Mouse (Mus musculus) frontal cortex, postnatal 10 days (tissue): ENCODE measurements around the gene Kiss1.
"Not testable (repeated sequence)": the region's sequence is repeated elsewhere in the genome, so short reads cannot be mapped to it uniquely, and the experiment has no call there.

Experiments
- DNase-seq, 2 experiments: peaks; one replicate each; pipeline ENCODE4 v3.0.0; 2022; ENCODE audit warnings: low spot score in 2 of 2, mixed read lengths in 1 of 2

The Kiss1 gene

DNA sequence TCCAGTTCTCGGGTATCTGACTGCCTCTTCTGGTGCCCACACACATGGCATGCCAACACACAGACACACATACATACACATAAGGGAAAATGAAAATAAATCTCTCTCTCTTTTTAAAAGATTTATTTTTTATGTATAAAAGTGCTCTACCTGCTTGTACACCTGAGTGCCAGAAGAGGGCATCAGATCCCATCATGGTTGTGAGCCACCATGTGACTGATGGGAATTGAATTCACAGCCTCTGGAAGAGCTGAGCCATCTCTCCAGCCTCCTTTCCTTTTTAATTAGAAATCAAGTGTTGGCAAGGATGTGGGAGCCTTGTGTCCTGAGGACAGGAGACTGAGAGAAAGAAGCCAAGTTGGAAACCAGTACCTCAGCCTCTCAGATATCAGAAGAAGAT lies 4.5 kb upstream of the Kiss1 start:
- DNase-seq, result no peak

DNA sequence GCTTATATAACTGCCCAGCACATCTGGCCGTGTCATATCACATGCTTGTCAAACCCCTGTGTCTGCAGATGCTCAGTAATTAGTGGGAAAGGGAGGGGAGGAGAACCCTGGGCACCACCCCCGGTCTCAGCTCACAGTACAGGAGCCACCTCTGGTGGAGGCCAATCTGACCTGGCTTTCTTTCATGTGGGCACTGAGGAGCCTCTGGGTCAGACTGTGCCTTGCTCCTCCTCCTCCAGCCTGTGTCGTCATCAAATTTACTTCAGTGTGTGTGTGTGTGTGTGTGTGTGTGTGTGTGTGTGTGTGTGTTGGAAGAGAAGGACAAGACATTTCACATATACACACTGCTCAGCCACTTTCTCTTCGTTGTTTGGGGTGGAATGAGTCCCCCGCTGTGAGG lies 1.7 kb downstream of the Kiss1 start:
- DNase-seq, result no peak

DNA sequence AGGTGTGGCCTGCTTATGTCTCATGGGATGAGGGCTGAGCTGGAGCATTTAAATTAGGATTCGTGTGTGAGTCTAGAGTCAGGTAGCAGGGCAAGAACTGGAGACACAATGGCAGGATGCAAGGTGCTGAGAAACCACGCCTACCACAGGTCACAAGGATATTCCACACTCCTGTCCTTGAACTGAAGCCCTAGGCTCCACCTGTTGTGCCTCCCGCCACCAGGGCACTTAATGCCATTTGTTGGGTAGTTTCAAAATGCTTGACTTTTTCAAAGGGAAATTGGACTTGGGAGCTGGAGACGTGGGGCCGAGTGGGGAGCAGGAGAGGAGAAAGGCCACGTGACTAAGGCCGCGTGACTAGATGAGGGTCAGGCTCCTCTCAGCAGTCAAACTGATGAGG lies 4.3 kb downstream of the Kiss1 start:
- no peak for DNase-seq

DNA sequence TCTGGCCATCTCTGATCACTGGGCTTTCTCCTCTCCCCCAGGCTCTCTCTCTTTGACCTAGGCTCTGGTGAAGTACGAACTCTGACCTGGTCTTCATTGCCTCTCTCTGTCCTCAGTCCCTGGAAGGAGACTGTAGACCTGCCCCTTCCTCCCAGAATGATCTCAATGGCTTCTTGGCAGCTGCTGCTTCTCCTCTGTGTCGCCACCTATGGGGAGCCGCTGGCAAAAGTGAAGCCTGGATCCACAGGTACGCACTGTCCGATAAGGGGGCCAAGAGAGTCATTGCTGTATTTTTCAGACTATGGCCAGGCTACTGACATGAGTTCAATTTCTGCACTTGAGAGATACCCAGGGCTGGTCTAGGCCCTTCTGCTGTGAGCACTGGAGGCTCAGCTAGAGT lies 5.4 kb downstream of the Kiss1 start:
- no peak for DNase-seq

DNA sequence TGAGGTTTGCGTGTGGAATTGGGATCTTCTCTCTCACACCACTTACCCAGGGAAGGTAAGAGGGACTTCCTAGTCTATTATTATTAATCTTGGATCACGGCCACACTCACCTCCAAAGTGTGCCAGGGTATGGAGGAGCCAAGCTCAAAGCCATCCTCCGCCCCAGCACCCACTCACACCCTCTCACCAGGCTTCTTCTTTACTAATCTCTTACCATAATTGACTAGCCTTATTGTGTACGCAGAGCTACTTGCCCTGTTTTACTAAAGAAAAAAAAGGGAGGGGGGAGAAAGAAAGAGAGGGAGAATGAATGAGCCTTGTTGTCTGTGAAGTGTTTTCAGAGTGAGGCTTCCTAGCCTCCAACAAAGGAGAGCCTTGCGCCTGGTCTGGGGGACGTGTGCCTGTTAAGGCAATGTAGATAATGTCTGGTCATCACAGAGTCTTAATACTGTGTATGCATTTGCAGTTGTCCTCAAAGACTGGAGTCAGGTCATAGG lies 6.7 kb downstream of the Kiss1 start:
- no peak for DNase-seq

DNA sequence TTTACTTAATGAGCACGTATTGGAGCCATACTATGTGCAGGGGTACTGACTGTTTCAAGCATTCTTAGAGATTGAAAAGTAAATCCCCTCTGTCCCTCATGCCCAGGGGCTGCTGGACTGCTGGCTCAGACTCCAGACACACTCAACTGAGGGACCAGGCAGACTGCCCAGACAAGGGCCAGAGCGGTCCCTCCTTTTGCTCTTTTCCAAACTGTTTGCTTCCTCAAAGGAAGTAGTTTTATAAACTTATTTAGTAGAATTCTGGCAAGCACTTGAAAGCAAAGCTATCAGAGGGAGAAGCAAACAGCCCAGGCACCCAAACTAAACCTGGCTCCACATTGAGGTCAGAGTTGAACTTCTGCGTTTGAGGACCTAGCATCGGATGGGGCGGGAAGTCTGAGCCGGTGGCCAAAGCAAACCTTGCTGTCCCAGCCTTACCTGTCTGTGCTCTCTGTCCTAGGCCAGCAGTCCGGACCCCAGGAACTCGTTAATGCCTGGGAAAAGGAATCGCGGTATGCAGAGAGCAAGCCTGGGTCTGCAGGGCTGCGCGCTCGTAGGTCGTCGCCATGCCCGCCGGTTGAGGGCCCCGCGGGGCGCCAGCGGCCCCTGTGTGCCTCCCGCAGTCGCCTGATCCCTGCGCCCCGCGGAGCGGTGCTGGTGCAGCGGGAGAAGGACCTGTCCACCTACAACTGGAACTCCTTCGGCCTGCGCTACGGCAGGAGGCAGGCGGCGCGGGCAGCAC lies 7.4 kb downstream of the Kiss1 start:
- no peak for DNase-seq

DNA sequence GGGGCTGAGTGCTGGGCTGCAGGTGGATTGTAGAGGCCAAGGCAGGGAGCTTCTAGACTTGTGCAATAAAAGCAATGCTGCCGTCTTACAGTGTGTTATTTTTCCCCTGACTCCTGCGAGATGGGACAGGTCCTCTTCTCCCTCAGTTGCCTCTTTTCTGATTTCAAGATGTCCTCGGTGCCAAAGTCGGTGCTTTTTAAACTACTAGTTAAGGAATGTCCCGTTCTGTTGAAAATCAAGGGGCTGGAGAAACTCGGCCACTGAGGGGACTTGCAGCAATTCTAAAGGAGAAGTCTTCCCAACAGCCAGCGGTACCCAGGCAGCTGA lies 7.9 kb downstream of the Kiss1 start:
- DNase-seq, result no peak

DNA sequence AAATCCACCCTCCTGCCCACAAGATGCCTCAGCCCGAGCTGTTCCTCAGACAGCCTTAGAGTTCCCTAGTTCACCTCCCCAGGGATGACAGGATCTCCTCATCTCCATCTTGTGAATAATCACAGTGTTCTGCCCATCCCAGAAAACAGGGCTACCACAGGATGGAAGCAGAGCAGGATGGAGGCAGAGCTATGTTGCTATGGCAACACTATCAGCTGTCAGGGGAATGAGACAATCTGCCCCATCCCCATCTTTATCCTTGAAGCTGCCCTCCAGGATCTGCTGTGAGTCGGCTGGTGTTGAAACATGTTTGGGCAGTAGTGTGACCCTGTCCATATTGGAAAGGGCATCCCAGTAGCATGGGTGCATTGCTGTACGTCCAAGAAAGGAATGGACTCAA lies 9.5 kb downstream of the Kiss1 start:
- DNase-seq, result no peak

DNA sequence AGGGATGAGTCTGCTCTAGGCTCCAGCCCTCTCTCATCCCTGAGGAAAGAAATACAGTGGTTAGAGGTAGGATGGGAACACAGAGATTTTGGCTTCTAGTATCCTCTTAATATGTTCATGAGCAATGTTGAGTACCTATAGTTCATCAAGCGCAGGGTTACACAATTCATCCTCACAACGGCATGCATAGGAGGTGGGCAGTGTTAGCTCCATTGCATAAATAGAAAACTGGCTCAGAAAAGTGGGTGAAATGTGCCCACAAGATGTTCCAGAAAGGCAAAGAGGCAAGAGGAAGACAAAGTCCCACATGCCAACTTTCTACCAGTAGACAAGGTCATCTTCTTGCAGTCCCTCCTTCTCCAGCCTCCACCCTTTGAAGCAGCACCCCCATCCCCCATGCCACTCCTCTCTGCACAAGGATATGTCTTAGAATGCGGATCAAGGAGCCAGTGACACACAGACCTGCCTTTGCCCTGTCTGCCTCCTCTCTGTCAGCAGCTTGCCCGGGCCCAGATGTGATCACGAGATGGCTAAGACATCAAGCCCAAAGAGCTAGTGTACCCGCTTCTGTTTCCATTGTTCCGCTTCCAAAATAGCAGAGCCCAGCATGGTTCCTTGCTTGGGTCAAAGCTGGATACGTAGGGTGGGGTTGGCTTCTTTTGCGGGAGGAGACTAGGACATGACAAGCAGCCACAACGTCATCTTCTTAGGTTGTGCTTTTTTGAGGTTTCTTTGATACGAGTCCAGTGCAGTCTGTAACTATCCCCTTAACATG lies 11.2 kb downstream of the Kiss1 start:
- no peak for DNase-seq

DNA sequence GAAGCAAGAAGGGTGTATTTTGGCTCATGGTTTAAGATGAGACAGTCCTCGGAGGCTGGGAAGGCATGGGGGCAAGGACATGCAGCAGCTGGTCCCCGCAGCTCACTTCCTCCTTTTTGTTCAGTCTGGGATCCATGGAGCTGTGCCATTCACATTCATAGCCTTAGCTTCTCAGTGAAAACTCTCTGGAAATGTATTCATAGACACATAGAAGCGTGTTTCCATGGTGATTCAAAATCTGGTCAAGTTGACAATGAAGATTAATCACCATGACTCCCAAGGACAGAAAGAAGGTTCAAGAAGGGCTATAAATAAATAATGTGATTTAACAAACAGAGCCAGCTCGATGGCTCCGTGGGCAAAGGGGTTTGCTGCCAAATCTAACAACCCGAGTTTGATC lies 12.3 kb downstream of the Kiss1 start:
- no peak for DNase-seq

DNA sequence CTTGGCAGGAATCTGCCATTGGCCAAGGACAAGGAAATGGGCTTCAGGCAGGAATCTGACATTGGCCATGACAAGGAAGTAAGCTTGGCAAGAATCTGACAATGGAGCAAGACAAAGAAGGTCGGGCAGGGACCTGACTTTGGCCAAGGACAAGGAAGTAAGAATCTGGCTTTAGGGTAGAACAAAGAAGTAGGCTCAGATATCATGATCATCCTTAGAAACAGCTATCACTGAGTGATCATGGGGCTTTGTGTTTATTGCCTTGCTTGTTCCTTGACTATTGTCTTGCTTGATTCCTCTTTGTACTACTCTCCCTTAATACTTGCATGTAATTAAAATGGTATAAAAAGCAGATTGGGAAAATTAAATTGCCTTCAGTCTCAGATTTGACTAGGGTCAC lies 18.7 kb downstream of the Kiss1 start:
- not testable (repeated sequence) for DNase-seq

DNA sequence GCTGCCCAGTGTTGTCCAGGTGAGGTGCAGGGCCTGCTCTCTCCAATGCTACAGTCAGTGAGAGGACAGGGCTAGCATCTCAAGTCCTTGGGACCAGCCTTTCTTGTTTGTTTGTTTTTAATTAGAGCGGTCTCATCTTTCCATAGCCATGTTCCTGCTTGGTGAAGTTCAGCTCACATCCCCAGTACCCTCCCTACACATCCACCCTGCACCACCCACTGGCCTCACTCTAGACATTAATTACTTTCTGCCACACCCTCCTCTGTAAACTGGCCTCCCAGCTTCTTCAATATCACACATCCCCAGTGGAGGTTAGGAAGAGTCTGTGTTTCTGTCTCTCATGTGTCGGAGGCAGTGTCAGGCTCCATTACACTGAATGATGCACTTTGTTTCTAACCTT lies 22.7 kb downstream of the Kiss1 start:
- DNase-seq, result no peak

DNA sequence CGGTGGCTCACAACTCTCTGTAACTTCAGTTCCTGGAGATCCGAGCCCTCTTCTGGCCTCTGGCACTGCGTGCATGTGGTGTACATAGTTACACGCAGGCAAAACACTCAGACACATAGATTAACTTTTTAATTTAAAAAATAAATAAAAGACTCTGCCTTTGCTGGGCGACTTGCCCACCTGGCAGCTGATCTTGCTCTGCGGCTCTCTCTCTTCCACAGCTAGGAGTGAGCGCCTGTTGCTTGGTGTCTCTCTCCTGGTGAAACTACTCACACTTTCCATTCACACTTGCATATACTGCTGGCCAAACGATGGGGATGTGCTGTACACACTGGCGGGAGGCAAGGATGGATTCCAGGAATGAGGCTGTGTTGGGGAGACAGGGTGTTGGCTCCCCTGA lies 24.9 kb downstream of the Kiss1 start:
- no peak for DNase-seq

DNA sequence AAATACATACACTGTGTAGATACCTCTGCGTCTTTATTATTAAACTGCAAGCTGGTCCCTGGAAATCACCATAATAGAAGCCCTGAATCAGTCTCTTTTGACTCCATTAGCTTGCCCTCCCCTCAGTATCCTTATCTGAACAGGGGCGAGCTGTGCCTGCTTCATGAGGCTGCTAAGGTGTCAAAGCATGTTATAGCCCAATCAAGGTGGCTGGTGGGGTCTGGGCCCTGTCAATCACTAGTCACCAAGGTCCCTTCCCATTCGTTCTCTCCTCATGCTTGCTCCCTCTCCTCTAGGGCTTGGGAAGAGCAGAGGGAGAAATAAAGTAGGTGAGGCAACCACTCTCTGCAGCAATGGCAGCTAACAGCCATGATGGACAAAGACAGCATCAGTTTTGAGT lies 25.6 kb downstream of the Kiss1 start:
- no peak for DNase-seq

DNA sequence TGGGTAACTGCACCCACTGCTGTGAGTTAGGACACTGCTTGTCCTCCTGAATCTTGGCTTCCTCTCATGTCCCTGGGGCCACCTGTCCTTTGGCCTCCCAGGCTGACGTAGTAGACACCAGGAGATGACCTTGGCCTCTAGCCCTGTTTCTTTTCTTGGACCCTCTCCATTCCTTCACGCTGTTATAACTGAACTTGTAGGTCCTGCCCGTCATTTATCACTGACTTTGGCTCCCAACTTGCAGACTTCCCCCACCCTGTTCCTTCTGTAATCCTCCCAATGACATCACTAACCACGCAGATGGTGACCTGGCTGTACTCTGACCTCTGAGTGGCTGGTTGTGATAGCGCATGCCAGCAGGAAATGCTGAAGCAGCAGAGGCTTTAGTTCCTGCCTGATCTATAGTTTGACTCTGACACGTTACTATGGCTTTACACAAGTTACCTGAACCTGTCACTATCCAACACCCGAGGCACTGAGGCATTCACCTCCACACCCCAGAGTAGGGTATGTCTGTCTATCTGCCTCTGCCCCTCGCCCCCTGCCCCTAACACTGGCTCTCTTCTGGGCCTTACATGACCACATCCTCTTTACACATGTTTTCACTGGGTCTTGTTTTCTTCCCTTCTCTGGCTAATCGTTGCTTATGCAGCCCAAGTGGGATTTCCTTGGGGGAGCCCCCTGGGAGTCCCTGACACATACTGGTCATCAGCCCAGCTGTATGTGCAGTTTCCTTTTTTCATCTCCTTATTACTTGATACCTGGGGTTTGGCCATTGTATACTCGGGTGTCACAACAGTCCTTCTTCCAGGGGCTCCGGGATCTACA lies 26.2 kb downstream of the Kiss1 start:
- DNase-seq, result no peak

DNA sequence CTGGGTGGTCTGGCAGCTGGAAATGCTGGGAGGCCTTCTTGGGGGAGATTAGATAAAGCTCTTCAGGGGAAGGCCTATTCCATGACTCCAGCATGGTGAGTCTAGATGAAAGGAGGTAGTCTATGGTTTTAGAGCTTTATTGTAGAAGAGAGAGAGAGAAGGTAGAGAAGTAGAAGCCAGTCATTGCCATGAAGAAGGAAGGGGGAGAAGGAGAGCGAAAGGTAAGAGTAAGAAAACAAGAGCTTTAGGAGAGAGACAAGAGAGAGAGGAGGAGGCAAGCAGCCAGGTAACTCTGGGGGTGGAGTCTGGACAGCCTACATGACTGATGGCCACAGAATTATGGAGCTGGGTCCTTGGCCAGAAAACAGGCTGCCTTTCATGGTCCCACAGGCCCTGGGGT lies 28.5 kb downstream of the Kiss1 start, which contains the start of gene Ren1:
Gene Ren1 (plus strand): TSS at position 301 of the 400 bp plus-strand sequence.
- DNase-seq, result no peak

DNA sequence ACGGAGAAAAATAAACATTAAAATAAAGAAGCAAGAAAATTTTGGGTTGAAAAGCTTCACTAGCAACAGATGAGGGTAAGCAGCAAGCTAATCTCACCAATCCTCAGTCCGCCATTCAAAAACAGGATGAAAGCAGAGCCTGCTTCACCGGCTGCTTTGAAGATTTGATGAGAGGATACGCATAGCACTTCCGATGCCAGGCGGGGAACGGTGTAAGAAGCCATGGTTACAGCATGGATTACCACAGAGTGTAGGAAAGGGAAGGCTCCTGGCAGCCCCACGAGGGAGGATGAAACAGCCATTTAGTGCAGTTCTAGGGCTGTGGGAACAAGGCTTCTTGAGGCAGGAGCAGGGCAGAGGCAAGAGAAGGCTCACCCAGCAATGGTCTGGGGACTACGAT lies 30.1 kb downstream of the Kiss1 start:
- no peak for DNase-seq

DNA sequence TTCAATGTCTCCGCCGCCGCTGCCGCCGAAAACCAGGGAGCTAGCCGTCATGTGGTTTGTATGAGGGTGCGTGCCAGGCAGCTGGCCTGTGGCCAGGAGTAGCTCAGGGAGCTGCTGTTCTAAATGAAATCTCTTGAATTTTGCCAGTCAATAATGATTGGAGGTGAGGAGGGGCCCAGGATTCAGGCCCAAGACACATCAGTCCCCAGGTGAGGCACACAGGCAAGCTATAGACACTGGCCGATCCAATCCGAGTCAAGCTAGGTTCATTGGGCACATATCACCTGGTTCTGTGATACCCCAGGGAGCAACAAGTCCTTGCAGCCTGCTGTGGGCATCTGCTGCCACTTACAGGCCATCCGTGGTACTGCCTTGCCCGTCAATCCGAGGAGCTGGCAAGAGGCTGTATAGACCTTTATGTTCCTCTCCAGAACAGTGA lies 31.7 kb downstream of the Kiss1 start:
- DNase-seq, result peak; percentile 71 to 81

DNA sequence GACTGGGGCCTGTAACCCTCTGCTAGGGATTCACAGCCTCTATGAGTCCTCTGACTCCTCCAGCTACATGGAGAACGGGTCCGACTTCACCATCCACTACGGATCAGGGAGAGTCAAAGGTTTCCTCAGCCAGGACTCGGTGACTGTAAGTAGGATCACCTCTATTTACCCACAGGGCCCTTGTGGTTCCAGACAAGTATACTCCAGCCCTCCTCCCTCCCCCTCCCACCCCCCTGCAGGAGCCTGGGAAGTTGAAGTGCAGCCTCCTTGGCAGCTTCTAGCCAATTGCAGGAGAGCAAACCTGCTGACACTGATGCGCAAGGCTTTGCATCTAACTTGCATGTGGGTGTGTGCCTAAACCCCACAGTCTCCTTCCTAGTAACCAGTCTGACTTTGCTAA lies 33.8 kb downstream of the Kiss1 start:
- DNase-seq, result no peak

DNA sequence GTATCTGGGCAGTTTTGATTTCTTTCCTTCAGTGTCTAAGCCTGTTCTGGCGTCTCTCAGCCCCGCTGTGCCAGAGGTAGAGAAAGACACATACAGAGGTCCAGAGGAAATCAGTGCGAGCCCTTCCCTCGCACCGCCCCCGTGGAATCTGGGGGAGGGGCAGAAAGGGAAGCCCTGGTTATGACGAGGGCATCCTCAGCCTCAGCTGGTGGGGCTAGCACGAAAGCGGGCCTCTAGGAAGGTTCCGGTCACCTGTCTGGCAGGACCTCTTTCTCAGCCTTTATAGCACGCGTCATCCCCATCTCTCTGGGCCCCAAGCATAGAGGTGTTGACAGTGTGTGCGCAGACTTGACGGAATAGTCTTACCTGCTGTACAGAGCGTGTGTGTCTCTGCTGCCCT lies 34.2 kb downstream of the Kiss1 start:
- DNase-seq, result no peak

DNA sequence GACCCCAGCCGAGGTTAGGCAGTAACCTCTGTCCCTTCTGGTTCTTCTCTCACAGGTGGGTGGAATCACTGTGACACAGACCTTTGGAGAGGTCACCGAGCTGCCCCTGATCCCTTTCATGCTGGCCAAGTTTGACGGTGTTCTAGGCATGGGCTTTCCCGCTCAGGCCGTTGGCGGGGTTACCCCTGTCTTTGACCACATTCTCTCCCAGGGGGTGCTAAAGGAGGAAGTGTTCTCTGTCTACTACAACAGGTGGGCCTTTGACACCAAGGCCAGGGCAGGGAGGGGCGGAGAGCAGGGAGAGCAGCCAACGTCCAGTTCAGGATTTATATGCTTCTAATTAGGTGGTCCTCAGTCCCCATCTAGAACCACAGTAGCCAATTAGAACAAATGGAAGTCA lies 34.7 kb downstream of the Kiss1 start:
- DNase-seq, result no peak

DNA sequence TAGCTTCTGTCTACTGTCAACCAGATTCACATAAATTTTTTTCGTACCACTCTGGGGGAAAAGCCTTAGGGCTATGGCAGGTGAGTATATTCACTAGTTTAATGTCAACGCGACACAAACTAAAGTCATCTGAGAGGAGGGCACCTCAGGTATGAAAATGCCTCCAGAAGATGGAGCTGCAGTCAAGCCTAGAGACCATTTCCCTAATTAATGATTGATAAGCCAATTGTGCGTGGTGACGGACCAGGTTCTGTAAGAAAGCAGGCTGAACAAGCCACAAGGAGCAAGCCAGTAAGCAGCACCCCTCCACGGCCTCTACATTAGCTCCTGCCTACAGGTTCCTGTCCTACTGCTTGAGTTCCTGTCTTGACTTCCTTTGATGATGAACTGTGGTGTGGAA lies 39.3 kb downstream of the Kiss1 start:
- no peak for DNase-seq
